Mouse (Mus musculus) Muller cell, postnatal 12 days (primary cell): Measurements from ENCODE around the gene Rfx4.

Experiments used
- DNase-seq: peaks from one replicate; pipeline ENCODE4 v3.0.0-alpha.2; 2015; ENCODE audit errors: inconsistent ontology term

Gene Rfx4

GRCm38 (mm10) chr10:84758200-84758468 is 2.3 kb downstream of the Rfx4 start:
- no peak for DNase-seq

DNA sequence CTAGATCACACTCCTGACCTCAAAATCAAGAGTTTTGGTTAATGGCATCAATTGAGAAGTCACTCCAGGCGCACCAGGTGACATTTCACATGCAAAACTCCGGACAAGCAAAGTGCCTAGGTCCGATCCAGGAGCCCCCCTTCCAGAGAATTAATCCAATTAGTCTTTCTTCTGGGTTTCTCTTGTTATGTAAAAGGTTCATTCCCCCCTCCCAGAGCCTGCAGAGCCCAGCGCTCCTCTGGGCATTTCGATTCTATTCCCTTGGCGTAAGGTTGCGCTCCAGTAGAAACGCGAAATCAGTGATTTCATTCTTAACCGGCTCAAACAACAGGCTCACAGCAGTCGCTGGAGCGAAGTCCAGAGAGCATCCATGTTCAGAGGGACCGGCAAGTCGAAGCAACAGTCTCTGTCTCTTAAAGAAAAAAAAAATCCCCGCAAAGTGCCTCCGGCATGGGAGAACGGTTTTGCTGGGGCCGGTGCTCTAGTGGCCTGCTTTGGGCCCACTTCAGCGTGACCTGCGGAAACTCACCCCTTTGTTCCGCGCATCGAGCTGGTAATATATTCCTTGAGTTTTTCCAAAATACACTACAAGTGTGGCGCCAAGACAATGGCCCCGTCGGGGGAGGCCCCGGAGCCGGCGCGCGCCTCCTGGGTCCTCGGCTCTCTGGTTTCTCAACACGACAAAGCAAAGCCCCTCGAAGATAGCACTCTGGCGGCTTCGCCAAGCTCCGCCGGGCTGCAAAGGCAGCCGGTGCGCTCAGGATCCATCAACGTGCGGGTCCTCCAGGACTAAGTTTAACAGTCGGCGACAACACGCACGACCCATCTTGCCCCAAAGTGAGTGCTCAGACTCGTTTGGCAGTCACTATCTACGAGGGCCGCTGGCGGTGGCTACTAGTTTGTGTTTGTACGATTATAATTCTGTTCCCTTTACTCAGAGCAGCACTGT is 2.9 kb downstream of the Rfx4 start:
- DNase-seq: no peak

DNA sequence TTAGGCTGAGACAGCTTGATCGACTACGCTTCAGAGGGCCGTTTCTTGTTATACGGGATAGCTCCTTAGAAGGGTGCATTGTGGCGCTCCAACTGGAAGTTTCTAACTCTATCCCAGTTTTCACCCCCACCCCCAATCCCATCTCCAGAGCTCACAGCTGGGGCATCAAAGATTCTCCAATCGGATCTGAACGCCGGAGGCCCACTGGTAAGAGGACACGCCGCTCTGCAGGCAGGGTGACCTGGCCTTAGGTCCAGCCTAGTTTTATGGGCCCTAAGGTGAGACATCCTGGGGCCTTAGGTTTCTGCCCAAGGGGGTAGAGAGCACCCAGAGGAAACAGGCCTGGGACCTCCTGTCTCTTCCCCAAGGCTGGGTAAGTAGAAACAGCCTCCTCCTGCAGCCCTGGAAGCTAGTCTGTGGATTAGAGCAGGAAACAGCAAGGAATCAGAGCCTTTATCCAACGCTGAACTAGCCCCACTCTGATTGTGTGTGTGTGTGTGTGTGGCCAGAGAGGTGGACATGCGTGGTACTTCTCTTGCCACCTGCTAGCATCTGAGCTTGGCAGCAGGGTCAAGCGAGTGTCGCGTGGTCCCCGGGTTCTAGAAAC is 3.8 kb downstream of the Rfx4 start:
- DNase-seq: no peak

GRCm38 (mm10) chr10:84760118-84761111 is 4.6 kb downstream of the Rfx4 start:
- DNase-seq: peak; percentile 45

- DNase-seq: no peak
Measured at GRCm38 (mm10) chr10:84768766-84769165, 12.9 kb downstream of the Rfx4 start.

DNA sequence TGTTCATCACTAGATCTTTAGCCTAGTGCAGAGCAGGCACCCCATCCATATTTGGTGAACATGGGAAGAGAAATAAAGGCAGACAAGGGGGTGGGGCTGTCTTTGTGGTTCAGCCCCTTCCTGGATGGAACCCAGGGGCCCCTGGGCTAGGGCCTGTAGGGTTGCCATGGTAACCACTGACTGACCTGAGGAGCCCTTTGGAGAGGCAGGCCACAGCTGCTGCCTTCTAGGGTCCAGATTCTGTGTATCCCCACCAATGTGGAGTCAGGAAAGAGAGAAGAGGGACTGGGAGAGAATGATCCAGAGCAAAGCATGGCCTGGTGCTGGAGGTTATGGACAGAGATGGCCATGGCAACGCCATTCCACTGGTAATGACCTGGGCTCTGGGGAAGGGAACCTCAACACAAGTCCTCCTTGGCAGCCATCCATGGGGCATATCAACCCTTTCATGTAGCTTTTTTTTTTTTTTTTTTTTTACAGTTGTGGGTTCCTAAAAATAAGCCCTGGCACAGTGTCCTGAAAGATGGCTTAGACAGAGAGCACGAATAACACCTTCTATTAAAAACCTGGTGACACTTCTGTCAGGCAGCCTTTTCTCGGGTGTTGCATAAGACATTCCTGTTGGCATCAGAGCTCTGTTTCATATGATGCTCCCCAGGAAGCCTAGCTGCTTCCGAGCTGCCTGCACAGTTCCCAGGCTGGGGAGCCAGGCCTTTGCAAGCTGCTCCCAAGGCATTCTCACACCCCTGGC is 16.7 kb downstream of the Rfx4 start:
- no peak for DNase-seq

DNA sequence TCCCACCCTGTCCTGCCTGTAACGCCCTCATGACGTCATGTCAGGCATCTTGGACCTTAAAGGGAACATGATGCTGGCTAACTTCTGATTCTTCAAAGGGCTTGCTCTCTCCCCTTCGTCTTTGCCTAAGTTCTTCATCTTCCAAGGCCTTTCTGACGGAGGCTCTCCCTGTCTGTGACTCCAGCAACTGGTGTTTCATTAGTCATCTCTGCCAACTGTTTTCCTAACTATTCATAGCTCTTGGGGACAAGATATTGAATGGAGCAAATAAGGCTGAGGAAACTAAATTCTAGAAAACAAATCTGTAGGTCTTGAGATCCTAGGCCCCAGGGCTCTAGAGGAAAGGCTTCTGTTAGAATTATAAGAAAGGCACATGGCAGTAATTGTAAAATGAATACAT is 18.0 kb downstream of the Rfx4 start:
- DNase-seq: no peak

- DNase-seq: no peak
Measured at GRCm38 (mm10) chr10:84774573-84774972, 18.7 kb downstream of the Rfx4 start.

DNA sequence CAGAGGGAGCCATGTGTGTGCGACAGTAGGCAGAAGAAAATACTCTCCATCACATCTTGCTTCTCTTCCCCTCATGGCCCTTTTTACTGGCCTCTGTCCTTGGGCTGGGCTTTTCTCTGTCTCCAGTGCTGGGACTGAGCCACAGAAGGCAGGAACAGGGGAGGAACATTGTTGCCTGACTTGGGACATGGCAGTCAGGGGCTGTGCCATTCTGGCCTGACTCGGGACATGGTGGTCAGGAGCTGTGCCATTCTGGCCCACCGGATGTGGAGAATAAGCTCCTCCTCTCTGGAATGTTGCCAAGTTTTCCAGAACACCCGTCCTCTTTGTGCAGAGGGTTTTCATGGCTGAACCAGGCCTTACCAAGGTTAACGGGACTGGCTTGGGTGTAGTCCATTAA is 21.2 kb downstream of the Rfx4 start:
- DNase-seq: no peak

GRCm38 (mm10) chr10:84777974-84778373 is 22.1 kb downstream of the Rfx4 start:
- peak; percentile 9 for DNase-seq

DNA sequence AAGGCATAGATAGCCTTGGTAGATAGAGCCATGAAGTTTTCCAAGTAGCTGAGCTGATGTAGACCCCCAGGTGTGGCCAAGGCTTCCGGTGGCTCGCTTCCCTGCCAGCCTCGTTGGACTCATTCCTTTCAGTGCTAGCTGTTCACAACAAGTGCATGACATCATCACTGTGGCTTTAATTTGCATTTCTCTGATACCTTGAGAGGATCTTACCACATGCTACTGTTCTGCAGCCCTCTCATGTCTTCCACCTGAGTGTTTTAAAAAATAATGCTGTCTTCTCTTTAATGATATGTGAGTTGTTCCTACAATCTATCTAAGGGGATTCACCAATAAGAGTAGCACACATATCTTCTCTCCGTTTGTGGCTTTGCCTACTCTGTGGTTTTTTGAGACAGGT is 25.0 kb downstream of the Rfx4 start:
- DNase-seq: no peak

- DNase-seq: no peak
Measured at GRCm38 (mm10) chr10:84785339-84785738, 29.5 kb downstream of the Rfx4 start.

DNA sequence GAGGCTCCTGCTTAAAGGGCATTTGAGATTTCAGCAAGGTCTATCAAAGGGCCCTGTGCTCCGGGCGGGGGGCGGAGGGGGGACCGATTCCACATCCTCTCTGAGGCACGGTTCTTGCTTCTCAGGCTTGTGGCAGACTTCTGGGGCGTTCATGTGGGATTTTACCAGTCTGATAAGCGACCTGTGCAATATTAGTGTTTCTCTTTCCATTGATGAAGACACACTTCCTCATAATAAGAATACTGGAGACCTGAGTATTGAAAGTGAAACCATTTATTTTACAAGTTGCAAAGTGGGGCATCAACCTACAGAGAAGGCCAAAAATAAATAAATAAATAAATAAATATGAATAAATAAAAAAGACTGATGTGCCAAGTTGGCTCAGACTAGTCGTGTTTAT is 34.5 kb downstream of the Rfx4 start:
- DNase-seq: no peak

DNA sequence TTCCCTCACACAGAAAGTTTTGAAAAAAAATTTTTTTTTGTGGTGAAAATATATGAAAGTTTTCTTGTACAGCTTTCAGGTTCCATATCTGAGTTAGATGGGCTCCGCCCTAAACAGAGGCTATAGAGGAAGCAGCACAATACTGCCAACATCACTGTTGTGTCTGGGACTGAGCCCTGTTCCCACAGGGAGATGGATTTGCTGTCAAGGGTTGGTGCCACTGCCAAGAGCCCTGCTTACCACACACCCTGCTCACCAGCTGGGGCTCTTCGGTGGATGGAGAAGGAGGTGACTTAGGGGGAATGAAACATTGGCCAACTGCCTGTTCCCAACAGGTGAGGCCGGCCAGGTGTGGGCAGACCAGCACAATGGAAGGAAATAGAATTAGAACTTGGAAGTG is 35.3 kb downstream of the Rfx4 start:
- DNase-seq: no peak

DNA sequence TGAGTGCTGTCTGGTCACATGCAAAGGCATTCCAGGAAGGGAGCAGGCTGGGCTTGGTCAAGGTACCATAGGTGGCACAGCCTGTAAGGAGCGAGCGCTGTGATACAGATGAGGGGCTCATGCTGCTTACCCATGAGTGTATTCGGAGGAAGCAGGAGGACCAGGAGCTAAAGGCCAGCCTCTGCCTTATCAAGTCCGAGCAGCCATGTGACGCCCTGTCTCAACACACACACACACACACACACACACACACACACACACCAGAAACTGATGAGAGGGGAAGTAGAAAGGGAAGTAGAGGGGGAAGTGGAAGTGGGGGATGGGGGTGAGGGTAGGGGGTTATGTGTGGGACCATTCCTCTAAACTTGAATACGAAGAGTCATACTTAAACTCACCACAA is 45.7 kb downstream of the Rfx4 start:
- no peak for DNase-seq

DNA sequence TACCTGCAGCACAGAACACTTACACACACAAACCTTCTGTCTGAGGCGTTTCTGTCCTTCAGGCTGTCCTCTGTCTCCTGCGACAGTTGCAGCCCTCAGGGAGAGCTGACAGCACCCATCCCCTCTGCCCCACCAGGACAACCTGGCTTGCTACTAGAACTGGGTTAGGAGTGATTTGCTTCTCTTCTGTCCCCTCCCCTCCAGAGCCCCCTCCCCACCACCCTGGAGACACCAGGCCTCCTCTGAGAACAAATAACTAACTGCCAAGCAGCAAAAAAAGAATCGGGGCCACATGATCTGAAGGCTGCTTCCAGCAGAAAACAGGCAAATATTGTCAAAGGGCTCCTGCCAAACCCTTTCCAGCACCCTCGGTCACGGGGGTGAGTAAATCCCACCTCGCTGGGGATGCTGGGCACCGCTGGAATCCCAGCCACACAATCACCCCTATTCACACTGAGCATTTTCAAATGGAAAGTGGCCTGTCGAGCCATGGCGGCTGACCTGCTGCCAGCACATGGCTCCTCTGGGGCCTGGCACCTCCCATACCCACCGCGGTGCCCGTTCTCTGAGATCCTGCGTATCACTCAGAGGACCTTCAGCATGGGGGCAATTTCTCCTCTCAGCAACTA is 47.5 kb downstream of the Rfx4 start:
- peak; percentile 47 for DNase-seq

DNA sequence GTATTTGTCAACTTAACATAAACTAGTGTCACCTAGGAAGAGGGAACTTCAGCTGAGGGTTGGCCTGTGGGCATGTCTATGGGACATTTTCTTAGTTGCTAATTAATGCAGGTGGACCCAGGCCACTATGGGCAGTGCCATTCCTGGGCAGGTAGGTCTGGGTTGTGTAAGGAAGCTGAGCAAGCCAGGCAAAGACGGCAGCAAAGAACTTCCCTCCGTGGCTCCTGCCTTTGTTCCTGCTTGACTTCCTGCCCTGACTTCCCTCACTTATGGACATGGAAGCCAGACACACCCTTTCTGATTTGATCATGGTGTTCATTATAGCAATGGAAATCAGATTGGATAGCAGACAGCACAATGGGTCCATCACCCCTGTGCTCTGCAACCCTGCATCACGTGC is 49.7 kb downstream of the Rfx4 start:
- no peak for DNase-seq

GRCm38 (mm10) chr10:84807206-84807605 is 51.3 kb downstream of the Rfx4 start:
- DNase-seq: peak; percentile 47

DNA sequence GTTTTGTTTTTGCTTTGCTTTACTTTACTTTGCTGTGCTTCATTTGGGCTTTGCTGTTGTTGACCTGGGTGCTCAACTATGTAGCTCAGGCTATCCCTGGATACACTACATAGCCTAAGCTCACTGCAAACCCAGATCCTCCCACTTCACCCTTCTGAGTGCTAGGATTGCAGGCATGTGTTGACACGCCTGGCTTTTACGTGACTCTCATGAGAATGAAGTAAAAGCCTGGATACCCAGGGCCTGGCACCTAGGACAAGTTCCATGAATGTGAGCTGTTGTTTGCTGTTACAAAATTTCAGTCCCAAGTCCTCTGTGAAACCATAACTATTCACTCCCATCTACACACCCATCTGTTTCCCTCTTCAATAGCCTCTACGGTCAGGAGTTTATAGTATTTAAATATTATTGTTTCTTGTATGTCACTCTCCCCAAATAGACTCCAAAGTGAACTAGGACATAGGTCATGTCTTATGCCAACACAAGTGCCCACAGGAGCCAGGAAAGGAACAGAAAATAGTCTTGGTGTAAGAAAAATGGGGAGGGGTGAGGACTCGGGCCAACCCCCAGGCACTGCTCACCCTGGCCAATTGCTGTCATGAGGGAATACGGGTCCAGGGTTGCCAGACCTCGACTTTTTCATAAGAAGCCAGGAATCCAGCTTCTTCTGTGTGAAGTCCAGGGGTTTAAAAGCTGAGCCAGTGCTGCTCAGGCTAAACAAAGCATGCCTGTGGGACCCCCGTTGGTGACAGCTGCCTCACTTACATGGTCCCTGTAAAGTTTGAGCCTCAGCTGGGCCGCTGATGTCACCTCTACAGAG is 54.4 kb downstream of the Rfx4 start:
- no peak for DNase-seq
